Mouse (Mus musculus) sigmoid colon, adult 10 weeks (tissue): ENCODE results near the gene Fgf14. TPM values are rescaled to one million over a fixed set of nuclear protein-coding genes. Genes with fewer than 3 reads are reported as not detected.

Source experiments
- polyA plus RNA-seq: library from polyadenylated mRNA; stranded (reverse); fragments of 350-450 nt; fragmentation: Illumina TruSeq; extraction: RNeasy Lipid Tissue Mini Kit (QIAGEN cat#74804); gene quantifications from one replicate; pipeline ENCODE4 v1.2.3, GENCODE M21; 2014; ENCODE audit warnings: low read depth, low replicate concordance

Fgf14 gene
- 0.95 TPM for polyA plus RNA-seq

DNA sequence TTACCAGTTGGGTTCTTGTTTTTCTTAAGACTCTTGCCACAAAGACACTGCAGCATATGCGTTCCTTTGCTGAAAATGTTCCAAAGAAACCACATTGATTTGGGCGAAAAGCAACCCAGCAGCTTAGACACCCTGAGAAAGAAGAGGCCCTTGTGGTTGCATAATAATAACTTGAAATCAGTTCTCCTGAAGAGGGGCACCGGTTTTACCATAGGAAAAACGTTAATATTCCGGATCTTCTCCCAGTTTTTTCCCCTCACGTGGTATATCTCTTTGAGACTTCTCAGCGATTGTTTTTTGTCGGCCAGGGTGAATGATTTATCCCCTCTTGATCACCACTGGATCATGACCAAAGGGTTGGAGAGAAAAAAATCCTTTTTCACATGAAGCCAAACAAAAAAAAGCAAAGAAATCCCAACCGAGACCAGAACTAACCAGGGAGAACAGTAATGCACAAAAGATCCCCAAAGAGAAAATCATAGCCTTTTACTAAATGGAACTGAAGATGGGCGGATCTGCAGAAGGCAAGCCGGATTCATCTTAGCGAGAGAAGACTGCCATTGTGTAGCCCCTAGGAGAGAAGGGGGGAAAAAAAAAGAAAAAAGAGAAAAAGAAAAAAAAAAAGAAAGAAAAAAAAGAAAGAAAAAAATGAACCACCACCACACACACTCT is at the start of gene Fgf14:
Gene Fgf14 (minus strand): TSS at position 622 of the 672 bp plus-strand sequence.

